ENCODE assay signal across 8 mouse cellular contexts in the genomic region with DNA sequence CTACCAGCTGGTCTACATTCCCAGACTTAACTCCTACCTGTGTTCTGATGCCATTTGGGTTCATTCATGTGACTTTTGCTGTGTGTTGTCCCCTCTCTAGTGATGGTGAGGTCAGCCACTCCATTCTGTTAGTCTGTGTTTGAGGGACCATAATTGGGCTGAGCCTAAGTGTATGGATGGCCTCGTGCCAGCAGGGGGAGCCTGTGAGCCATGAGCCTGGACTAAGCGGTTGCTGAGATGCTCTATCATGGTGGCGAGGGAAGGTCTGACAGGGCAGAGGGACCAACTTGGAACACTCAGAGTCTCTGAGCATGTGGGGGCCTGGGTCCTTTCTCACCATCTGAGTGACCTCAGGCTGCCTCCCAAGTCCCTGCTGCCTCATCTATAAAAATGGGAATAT. TPM values are rescaled to one million over a fixed set of nuclear protein-coding genes. Genes with fewer than 3 reads are reported as not detected.
DNase-seq lines count a peak whose midpoint lies in the region; ATAC-seq lines count a peak whose summit lies in the region.

No protein-coding gene starts in this region.

- H3K4me1 ChIP-seq in embryonic facial prominence, embryonic 10.5 days, result peaks cover 48% of the 10 kb centered on the region
- H3K4me1 ChIP-seq in kidney, embryonic 15.5 days, result peaks cover 40% of the 10 kb centered on the region

- no peak overlapping the region; the same call in 1 of the 2 replicates for H3K27ac ChIP-seq in embryonic facial prominence, embryonic 10.5 days (replicated peaks)
- H3K27ac ChIP-seq in kidney, embryonic 15.5 days, result no peak overlapping the region

- peak overlapping the region; percentile 11; the same call in 1 of the 2 replicates for H3K4me3 ChIP-seq in embryonic facial prominence, embryonic 10.5 days
- no peak overlapping the region for H3K4me3 ChIP-seq in kidney, embryonic 15.5 days (replicated peaks)

- DNase-seq in 416B (ENCODE audit: low read depth) (peak; percentile 84), liver (peak; percentile 86)
- DNase-seq in adrenal gland, postnatal 14 days, result peak; percentile 93
- peak; percentile 90 for DNase-seq in embryonic facial prominence, embryonic 10.5 days (ENCODE audit: low spot score)
- peak; percentile 48 to 67 for DNase-seq in heart, adult 9 months (ENCODE audit: low spot score in 2 of 2)
- peak; percentile 72 to 73 for DNase-seq in spleen, postnatal 36 days (ENCODE audit: low spot score in 2 of 2)

- no peaks in the 10 kb centered on the region for H3K9me3 ChIP-seq in embryonic facial prominence, embryonic 10.5 days
- no peaks in the 10 kb centered on the region for H3K9me3 ChIP-seq in kidney, embryonic 15.5 days (replicated peaks)

- ATAC-seq in kidney, embryonic 15.5 days (replicated peaks; ENCODE audit: low FRiP score), result peak; percentile 50; the same call in 1 of the 2 replicates
- ATAC-seq in monocyte, adult 5-6 weeks (replicated peaks; ENCODE audit: insufficient number of reproducible peaks, low FRiP score, low TSS enrichment, poor library complexity, severe bottlenecking), result peak; percentile 81

- no peak overlapping the region for H3K9ac ChIP-seq in kidney, embryonic 15.5 days

- H3K36me3 ChIP-seq in embryonic facial prominence, embryonic 10.5 days (replicated peaks), result no peaks in the 10 kb centered on the region
- no peaks in the 10 kb centered on the region for H3K36me3 ChIP-seq in kidney, embryonic 15.5 days

- H3K27me3 ChIP-seq in embryonic facial prominence, embryonic 10.5 days (replicated peaks; ENCODE audit: low read depth, poor library complexity, severe bottlenecking), result peaks cover 65% of the 10 kb centered on the region
- peaks cover 17% of the 10 kb centered on the region for H3K27me3 ChIP-seq in kidney, embryonic 15.5 days

- 1% methylated on average over 3 of the region's 3 CpGs for WGBS in embryonic facial prominence, embryonic 10.5 days
- 6% methylated on average over 3 of the region's 3 CpGs for WGBS in kidney, embryonic 15.5 days

- no peak overlapping the region for H3K4me2 ChIP-seq in kidney, embryonic 15.5 days

RNA-seq across cellular contexts. Expression of a gene that starts 8.0 kb away (rescaled TPM):
- total RNA-seq in adrenal gland, postnatal 14 days (2021), result 118 and 138 TPM in 2 replicates
- 5.0 and 5.4 TPM in 2 replicates for polyA plus RNA-seq in embryonic facial prominence, embryonic 10.5 days (2016; fragmentation: Nextera tagmentation; extraction: Ambion mirVana)
- 13.9 and 14.8 TPM in 2 replicates for polyA plus RNA-seq in kidney, embryonic 15.5 days (2015; fragmentation: Nextera tagmentation; extraction: Ambion mirVana)
- 0.32 to 1.8 TPM in 2 of 3 replicates, not detected in the other for total RNA-seq in monocyte, adult 5-6 weeks (2017)

RNA-seq across cellular contexts. Expression of a gene that starts 24.8 kb away (rescaled TPM):
- 132 and 155 TPM in 2 replicates for total RNA-seq in adrenal gland, postnatal 14 days (2021)
- 453 and 489 TPM in 2 replicates for polyA plus RNA-seq in embryonic facial prominence, embryonic 10.5 days (2016; fragmentation: Nextera tagmentation; extraction: Ambion mirVana)
- polyA plus RNA-seq in kidney, embryonic 15.5 days (2015; fragmentation: Nextera tagmentation; extraction: Ambion mirVana), result 290 and 298 TPM in 2 replicates
- 86.9 to 106 TPM (median 100 TPM) in 3 replicates for total RNA-seq in monocyte, adult 5-6 weeks (2017)

RNA-seq across cellular contexts. Expression of a gene that starts 41.0 kb away (rescaled TPM):
- 1.2 and 1.5 TPM in 2 replicates for total RNA-seq in adrenal gland, postnatal 14 days (2021)
- 2.5 and 2.9 TPM in 2 replicates for polyA plus RNA-seq in embryonic facial prominence, embryonic 10.5 days (2016; fragmentation: Nextera tagmentation; extraction: Ambion mirVana)
- polyA plus RNA-seq in kidney, embryonic 15.5 days (2015; fragmentation: Nextera tagmentation; extraction: Ambion mirVana), result 4.4 and 5.0 TPM in 2 replicates
- total RNA-seq in monocyte, adult 5-6 weeks (2017), result 0.10 TPM in 1 of 3 replicates, not detected in the others

RNA-seq across cellular contexts. Expression of a gene that starts 45.3 kb away (rescaled TPM):
- 6.4 and 14.2 TPM in 2 replicates for total RNA-seq in adrenal gland, postnatal 14 days (2021)
- polyA plus RNA-seq in embryonic facial prominence, embryonic 10.5 days (2016; fragmentation: Nextera tagmentation; extraction: Ambion mirVana), result 7.1 and 8.0 TPM in 2 replicates
- 6.9 and 8.3 TPM in 2 replicates for polyA plus RNA-seq in kidney, embryonic 15.5 days (2015; fragmentation: Nextera tagmentation; extraction: Ambion mirVana)
- 265 to 357 TPM (median 285 TPM) in 3 replicates for total RNA-seq in monocyte, adult 5-6 weeks (2017)

Comparison
In these comparisons a context has a peak if more than half of its experiments do, and no peak if none do; other contexts are left out.
1. RNA of a gene that starts 8.0 kb away (total RNA-seq): 118 to 138 TPM in adrenal gland, postnatal 14 days; 0.32 to 1.8 TPM in monocyte, adult 5-6 weeks; every median in the first group is over 10 times any median in the second.
2. Peak in every context shown above with its lines, with median percentiles within 50 percentile points of each other: DNase-seq.